Mouse (Mus musculus): Measurements from ENCODE around the gene Syne1. TPM values are rescaled to one million over a fixed set of nuclear protein-coding genes. Genes with fewer than 3 reads are reported as not detected.
A peak's percentile ranks its signal among the peaks of the same experiment; 100 is the strongest.
"Not testable (repeated sequence)": the region's sequence is repeated elsewhere in the genome, so short reads cannot be mapped to it uniquely, and the experiment has no call there.

Gene Syne1
- polyA plus RNA-seq, 1 experiment from 2014 or later: 7.9 TPM

DNA sequence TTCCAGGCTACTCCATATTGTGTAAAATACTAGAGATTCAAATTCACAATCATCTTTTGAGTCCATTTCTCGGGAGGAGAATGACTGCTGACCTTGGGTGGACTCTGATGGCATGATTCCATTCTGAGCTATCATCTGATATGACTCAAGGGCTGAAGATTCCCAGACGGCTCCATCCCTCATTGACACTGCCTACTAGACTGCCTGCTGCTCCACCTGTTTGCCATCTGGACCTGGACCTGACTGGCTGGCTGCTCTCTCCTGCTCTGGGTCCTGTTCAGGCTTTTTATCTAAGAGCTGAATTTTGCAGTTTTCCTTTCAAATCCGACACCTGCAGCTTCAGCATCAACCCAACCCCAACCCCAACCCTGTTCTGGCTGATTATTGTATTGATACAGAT, 46.5 kb downstream of the Syne1 start:
- no peak for ATAC-seq (ENCODE audit: insufficient read depth)
- Histone ChIP-seq H3K4me1 (ENCODE audit: insufficient read depth) (no peaks in the 10 kb centered on the region), H3K36me3 (ENCODE audit: insufficient read depth) (no peaks in the 10 kb centered on the region), H3K27me3 (ENCODE audit: insufficient read depth, low read length) (no peaks in the 10 kb centered on the region), H3K27ac (ENCODE audit: low read depth) (no peak overlapping the region), H3K4me3 (ENCODE audit: low read depth, low read length) (no peak overlapping the region), H3K9ac (no peak overlapping the region), H3K9me3 (ENCODE audit: low read depth, low read length) (no peaks in the 10 kb centered on the region), H3K4me2 (no peak overlapping the region)
- no peak for TF ChIP-seq CTCF (IDR thresholded peaks at IDR 0.05; ENCODE audit: low read depth)
- DNase-seq: no peak
- WGBS: 64% methylated on average over 3 of the region's 3 CpGs

GRCm38 (mm10) chr10:5503909-5504308, 47.4 kb downstream of the Syne1 start:
- WGBS: 73% methylated on average over 3 of the region's 3 CpGs
- DNase-seq: no peak

DNA sequence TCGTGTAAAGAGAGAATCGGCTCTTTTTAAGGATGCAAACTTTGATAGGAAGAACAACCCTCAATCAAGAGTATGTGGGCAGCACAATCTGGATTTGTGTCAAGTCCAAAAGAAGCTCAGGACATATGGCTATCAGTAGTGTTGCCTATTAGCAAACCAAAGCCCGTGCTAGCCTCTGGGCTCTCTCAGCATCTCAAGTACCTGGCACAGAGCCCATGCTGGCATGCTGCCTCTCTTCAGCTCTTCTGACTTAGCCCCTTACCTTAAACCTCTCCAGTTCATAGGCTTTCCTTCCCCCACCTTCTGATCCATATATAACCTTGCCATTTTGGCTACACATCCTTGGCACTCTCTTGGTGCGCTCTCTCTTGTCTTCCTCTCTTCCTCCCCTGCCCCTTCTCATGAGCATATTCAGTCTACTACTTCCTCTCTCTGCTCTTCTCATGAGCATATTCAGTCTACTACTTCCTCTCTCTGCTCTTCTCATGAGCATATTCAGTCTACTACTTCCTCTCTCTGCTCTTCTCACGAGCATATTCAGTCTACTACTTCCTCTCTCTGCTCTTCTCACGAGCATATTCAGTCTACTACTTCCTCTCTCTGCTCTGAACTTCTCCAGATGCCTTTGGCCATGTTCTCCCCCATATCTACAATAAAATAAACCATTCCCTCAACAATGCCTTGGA, 51.5 kb downstream of the Syne1 start:
- not testable (repeated sequence) for H3K27me3 ChIP-seq (ENCODE audit: insufficient read depth, low read length); H3K9me3 ChIP-seq (ENCODE audit: low read depth, low read length); H3K27ac ChIP-seq (ENCODE audit: low read depth); H3K4me3 ChIP-seq (ENCODE audit: low read depth, low read length); ATAC-seq (ENCODE audit: insufficient read depth); H3K4me1 ChIP-seq (ENCODE audit: insufficient read depth); H3K4me2 ChIP-seq; H3K9ac ChIP-seq; H3K36me3 ChIP-seq (ENCODE audit: insufficient read depth)
- 71% methylated on average over 6 of the region's 6 CpGs for WGBS
- peak; percentile 52 for DNase-seq

More at GRCm38 (mm10) chr10:5503909-5504308, 47.4 kb downstream of the Syne1 start:
- H3K4me2 ChIP-seq: no peak overlapping the region
- H3K27me3 ChIP-seq (ENCODE audit: insufficient read depth, low read length): no peaks in the 10 kb centered on the region
- no peak for ATAC-seq (ENCODE audit: insufficient read depth)
- TF ChIP-seq CTCF (IDR thresholded peaks at IDR 0.05; ENCODE audit: low read depth): no peak
- H3K4me3 ChIP-seq (ENCODE audit: low read depth, low read length): no peak overlapping the region
- no peaks in the 10 kb centered on the region for H3K9me3 ChIP-seq (ENCODE audit: low read depth, low read length)
- H3K27ac ChIP-seq (ENCODE audit: low read depth): no peak overlapping the region
- H3K9ac ChIP-seq: no peak overlapping the region
- H3K36me3 ChIP-seq (ENCODE audit: insufficient read depth): no peaks in the 10 kb centered on the region
- H3K4me1 ChIP-seq (ENCODE audit: insufficient read depth): no peaks in the 10 kb centered on the region

DNA sequence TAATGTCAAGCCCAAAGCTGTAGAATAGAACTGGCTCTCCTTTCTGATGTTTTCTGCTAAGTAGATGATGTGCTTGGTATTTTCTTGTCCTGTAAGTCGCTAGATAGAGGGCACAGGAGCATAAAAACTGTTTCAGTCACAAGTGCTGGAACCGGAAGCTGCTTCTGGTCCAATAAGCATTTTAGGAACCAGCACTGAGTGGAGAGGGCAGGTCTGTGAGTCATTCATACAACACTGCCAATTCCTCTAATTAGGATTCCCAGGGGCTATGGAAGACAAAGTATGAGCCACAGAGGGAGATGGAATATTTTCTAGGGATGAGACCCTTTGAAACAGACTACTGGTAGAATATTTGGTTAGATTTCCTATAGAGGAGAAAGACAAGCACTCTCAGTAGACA, 53.4 kb downstream of the Syne1 start:
- no peaks in the 10 kb centered on the region for H3K36me3 ChIP-seq (ENCODE audit: insufficient read depth)
- no peaks in the 10 kb centered on the region for H3K9me3 ChIP-seq (ENCODE audit: low read depth, low read length)
- H3K27ac ChIP-seq (ENCODE audit: low read depth): no peak overlapping the region
- no peak overlapping the region for H3K9ac ChIP-seq
- no peak for TF ChIP-seq CTCF (IDR thresholded peaks at IDR 0.05; ENCODE audit: low read depth)
- H3K4me3 ChIP-seq (ENCODE audit: low read depth, low read length): no peak overlapping the region
- no peaks in the 10 kb centered on the region for H3K27me3 ChIP-seq (ENCODE audit: insufficient read depth, low read length)
- H3K4me1 ChIP-seq (ENCODE audit: insufficient read depth): no peaks in the 10 kb centered on the region
- H3K4me2 ChIP-seq: no peak overlapping the region
- 73% methylated on average over 2 of the region's 2 CpGs for WGBS
- ATAC-seq (ENCODE audit: insufficient read depth) (no peak), DNase-seq (no peak)

DNA sequence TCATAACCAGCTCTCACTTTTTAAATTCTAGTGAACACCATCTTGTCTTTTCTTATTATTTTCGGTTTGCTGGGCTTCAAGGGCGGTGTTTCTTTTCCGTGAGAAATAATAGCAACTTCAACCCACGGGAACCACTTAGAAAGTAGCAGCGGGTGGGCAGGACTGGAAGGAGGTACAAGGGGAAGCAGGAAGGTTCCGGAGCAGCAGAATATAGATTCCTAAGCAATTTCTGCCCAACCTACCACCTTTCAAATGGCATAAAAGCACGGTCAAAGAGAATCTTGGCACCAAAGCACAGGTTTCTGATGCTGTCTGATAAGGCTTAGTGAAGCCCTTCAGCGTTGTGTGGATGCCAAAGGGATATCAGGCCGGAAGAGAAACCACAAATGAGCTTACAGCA, 60.2 kb downstream of the Syne1 start:
- H3K4me2 ChIP-seq: no peak overlapping the region
- H3K36me3 ChIP-seq (ENCODE audit: insufficient read depth): no peaks in the 10 kb centered on the region
- DNase-seq: no peak
- TF ChIP-seq CTCF (IDR thresholded peaks at IDR 0.05; ENCODE audit: low read depth): no peak
- no peak overlapping the region for H3K9ac ChIP-seq
- no peaks in the 10 kb centered on the region for H3K9me3 ChIP-seq (ENCODE audit: low read depth, low read length)
- 87% methylated on average over 9 of the region's 9 CpGs for WGBS
- H3K27ac ChIP-seq (ENCODE audit: low read depth): no peak overlapping the region
- no peak overlapping the region for H3K4me3 ChIP-seq (ENCODE audit: low read depth, low read length)
- no peak for ATAC-seq (ENCODE audit: insufficient read depth)
- no peaks in the 10 kb centered on the region for H3K4me1 ChIP-seq (ENCODE audit: insufficient read depth)
- no peaks in the 10 kb centered on the region for H3K27me3 ChIP-seq (ENCODE audit: insufficient read depth, low read length)

- 56% methylated on average over 6 of the region's 6 CpGs for WGBS
- no peak overlapping the region for H3K9ac ChIP-seq
- no peak overlapping the region for H3K4me2 ChIP-seq
- no peaks in the 10 kb centered on the region for H3K4me1 ChIP-seq (ENCODE audit: insufficient read depth)
- no peak overlapping the region for H3K27ac ChIP-seq (ENCODE audit: low read depth)
- ATAC-seq (ENCODE audit: insufficient read depth) (no peak), DNase-seq (no peak)
- no peak overlapping the region for H3K4me3 ChIP-seq (ENCODE audit: low read depth, low read length)
- no peaks in the 10 kb centered on the region for H3K36me3 ChIP-seq (ENCODE audit: insufficient read depth)
- TF ChIP-seq CTCF (IDR thresholded peaks at IDR 0.05; ENCODE audit: low read depth): peak; percentile 63
- H3K27me3 ChIP-seq (ENCODE audit: insufficient read depth, low read length): no peaks in the 10 kb centered on the region
- H3K9me3 ChIP-seq (ENCODE audit: low read depth, low read length): no peaks in the 10 kb centered on the region
Measured at GRCm38 (mm10) chr10:5490029-5490428, 61.3 kb downstream of the Syne1 start.

DNA sequence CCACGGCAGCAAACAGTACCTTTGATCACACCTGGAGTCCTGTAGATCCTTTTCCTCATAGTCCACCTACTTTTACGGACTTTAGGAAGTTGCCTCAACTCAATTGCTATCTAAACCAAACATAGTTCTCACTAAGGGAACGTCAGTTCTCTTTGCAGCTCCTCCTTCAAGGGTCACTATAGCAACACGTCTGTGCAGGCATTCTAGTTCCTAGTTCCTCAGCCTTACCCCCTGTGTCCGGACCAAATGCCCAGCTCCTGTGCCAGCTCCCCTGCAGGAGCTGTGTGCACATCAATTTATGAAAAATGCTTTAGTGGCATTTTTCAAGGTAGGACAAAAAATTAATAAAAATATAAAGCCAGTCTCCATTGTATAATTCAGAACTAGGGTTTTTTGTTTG, 63.2 kb downstream of the Syne1 start:
- no peak overlapping the region for H3K9ac ChIP-seq
- no peak for TF ChIP-seq CTCF (IDR thresholded peaks at IDR 0.05; ENCODE audit: low read depth)
- H3K9me3 ChIP-seq (ENCODE audit: low read depth, low read length): no peaks in the 10 kb centered on the region
- DNase-seq: no peak
- 29% methylated on average over 5 of the region's 5 CpGs for WGBS
- no peak overlapping the region for H3K4me3 ChIP-seq (ENCODE audit: low read depth, low read length)
- no peaks in the 10 kb centered on the region for H3K36me3 ChIP-seq (ENCODE audit: insufficient read depth)
- ATAC-seq (ENCODE audit: insufficient read depth): no peak
- H3K27ac ChIP-seq (ENCODE audit: low read depth): no peak overlapping the region
- no peaks in the 10 kb centered on the region for H3K4me1 ChIP-seq (ENCODE audit: insufficient read depth)
- H3K27me3 ChIP-seq (ENCODE audit: insufficient read depth, low read length): no peaks in the 10 kb centered on the region
- no peak overlapping the region for H3K4me2 ChIP-seq

All from lung, embryonic 14.5 days (tissue).